ENCODE assay signal across 20 mouse cellular contexts in the genomic region with DNA sequence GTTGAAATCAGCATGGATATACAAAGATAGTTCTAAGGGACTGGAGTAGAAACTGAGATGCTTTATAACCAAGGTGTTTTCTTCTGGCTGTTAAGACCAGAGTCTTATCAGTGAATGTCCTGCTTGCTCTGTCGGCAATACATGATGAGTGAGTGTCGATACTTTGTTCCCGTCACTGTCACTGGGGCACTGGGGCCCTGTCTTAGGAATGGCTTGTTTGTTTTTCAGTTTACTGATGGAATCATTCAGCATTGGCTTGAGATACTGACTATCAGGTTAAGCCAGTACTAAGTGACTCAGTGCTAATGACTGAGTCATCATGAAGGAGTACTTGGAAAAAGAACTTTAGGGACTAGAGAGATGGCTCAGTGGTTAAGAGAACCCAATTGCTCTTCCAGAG. TPM values are rescaled to one million over a fixed set of nuclear protein-coding genes. Genes with fewer than 3 reads are reported as not detected.
DNase-seq lines count a peak whose midpoint lies in the region; ATAC-seq and TF ChIP-seq lines count a peak whose summit lies in the region.
"Had no signal": no experiment of that assay in that cellular context is flagged by ENCODE, and none has a peak within 500 bp of the region (broad histone marks: within the 10 kb centered on the region; RNA-seq: fewer than 3 reads in every experiment).

No protein-coding gene starts in this region.

- H3K36me3 ChIP-seq in stomach, embryonic 14.5 days (ENCODE audit: control insufficient read depth, insufficient read depth, low read length) = peaks cover 18% of the 10 kb centered on the region
- H3K36me3 ChIP-seq in stomach, postnatal 0 days (ENCODE audit: control insufficient read depth, insufficient read depth, low read length) = peaks cover 4% of the 10 kb centered on the region; the same call in 1 of the 2 replicates
- H3K36me3 ChIP-seq in liver, embryonic 13.5 days = peaks cover 27% of the 10 kb centered on the region
- 0 out of 2 replicates have a peak, but pooled peaks cover 3% of the 10 kb centered on the region for H3K36me3 ChIP-seq in stomach, embryonic 15.5 days
- peaks cover 31% of the 10 kb centered on the region for H3K36me3 ChIP-seq in forebrain, postnatal 0 days (ENCODE audit: insufficient read depth)
- H3K36me3 ChIP-seq in thymus, adult 2 months (ENCODE audit: control insufficient read depth, insufficient read depth, low read length) = peaks cover 13% of the 10 kb centered on the region; the same call in 1 of the 2 replicates

- 58% methylated on average over 3 of the region's 3 CpGs for WGBS in stomach, embryonic 14.5 days
- 46% methylated on average over 3 of the region's 3 CpGs for WGBS in stomach, postnatal 0 days
- WGBS in liver, embryonic 13.5 days (ENCODE audit: insufficient replicate concordance) = 16% methylated on average over 3 of the region's 3 CpGs
- WGBS in stomach, embryonic 15.5 days = 50% methylated on average over 3 of the region's 3 CpGs
- 94% methylated on average over 3 of the region's 3 CpGs for WGBS in forebrain, postnatal 0 days
- 97% methylated on average over 3 of the region's 3 CpGs for WGBS in thymus, adult 2 months

- H3K9me3 ChIP-seq in stomach, embryonic 14.5 days (ENCODE audit: control insufficient read depth, low read depth, low read length) = no peaks in the 10 kb centered on the region
- no peaks in the 10 kb centered on the region for H3K9me3 ChIP-seq in stomach, postnatal 0 days (ENCODE audit: control insufficient read depth, low read length)
- H3K9me3 ChIP-seq in liver, embryonic 13.5 days (replicated peaks) = no peaks in the 10 kb centered on the region
- no peaks in the 10 kb centered on the region for H3K9me3 ChIP-seq in stomach, embryonic 15.5 days
- no peaks in the 10 kb centered on the region for H3K9me3 ChIP-seq in forebrain, postnatal 0 days (ENCODE audit: low read length)
- H3K9me3 ChIP-seq: embryonic facial prominence, embryonic 13.5 days; hindbrain, embryonic 10.5 days; limb, embryonic 15.5 days; midbrain, embryonic 13.5 days had no signal

- H3K27ac ChIP-seq in stomach, embryonic 14.5 days (ENCODE audit: low read length) = no peak overlapping the region
- H3K27ac ChIP-seq in stomach, postnatal 0 days (replicated peaks) = no peak overlapping the region
- peak overlapping the region; percentile 80 for H3K27ac ChIP-seq in liver, embryonic 13.5 days
- H3K27ac ChIP-seq in stomach, embryonic 15.5 days = no peak overlapping the region
- H3K27ac ChIP-seq in forebrain, postnatal 0 days (ENCODE audit: low read depth, low read length) = no peak overlapping the region
- H3K27ac ChIP-seq in thymus, adult 2 months (ENCODE audit: control insufficient read depth, insufficient read depth, low read length) = no peak overlapping the region
- H3K27ac ChIP-seq: embryonic facial prominence, embryonic 13.5 days; heart, adult 2 months; hindbrain, embryonic 10.5 days; hindbrain, postnatal 0 days; limb, embryonic 15.5 days; midbrain, embryonic 13.5 days had no signal

- no peak overlapping the region for H3K4me2 ChIP-seq in stomach, embryonic 14.5 days (replicated peaks; ENCODE audit: low read depth, low read length)
- no peak overlapping the region for H3K4me2 ChIP-seq in stomach, postnatal 0 days (replicated peaks; ENCODE audit: low read depth)
- H3K4me2 ChIP-seq in liver, embryonic 13.5 days = peak overlapping the region; percentile 41
- no peak overlapping the region for H3K4me2 ChIP-seq in stomach, embryonic 15.5 days
- H3K4me2 ChIP-seq in forebrain, postnatal 0 days (ENCODE audit: low read depth) = no peak overlapping the region
- H3K4me2 ChIP-seq: embryonic facial prominence, embryonic 13.5 days; limb, embryonic 15.5 days; midbrain, embryonic 13.5 days had no signal

- TF ChIP-seq POLR2A in thymus, adult 2 months (IDR thresholded peaks at IDR 0.05; ENCODE audit: control insufficient read depth, extremely low read depth, insufficient read depth, low read length, poor library complexity) = no peak

- no peaks in the 10 kb centered on the region for H3K27me3 ChIP-seq in stomach, embryonic 14.5 days (ENCODE audit: control insufficient read depth, insufficient read depth, low read length)
- H3K27me3 ChIP-seq in stomach, postnatal 0 days (ENCODE audit: control insufficient read depth, insufficient read depth, low read length) = no peaks in the 10 kb centered on the region
- no peaks in the 10 kb centered on the region for H3K27me3 ChIP-seq in liver, embryonic 13.5 days
- H3K27me3 ChIP-seq in stomach, embryonic 15.5 days (replicated peaks) = no peaks in the 10 kb centered on the region
- H3K27me3 ChIP-seq in forebrain, postnatal 0 days (ENCODE audit: insufficient read depth, low read length) = no peaks in the 10 kb centered on the region
- no peaks in the 10 kb centered on the region for H3K27me3 ChIP-seq in thymus, adult 2 months (ENCODE audit: control insufficient read depth, insufficient read depth, low read length)
- H3K27me3 ChIP-seq: embryonic facial prominence, embryonic 13.5 days; limb, embryonic 15.5 days; midbrain, embryonic 13.5 days had no signal

- DNase-seq in stomach, postnatal 0 days (ENCODE audit: low spot score) = no peak
- DNase-seq in c-Kit-positive CD71-positive TER-119-negative erythroid progenitor cells, embryonic 14.5 days (ENCODE audit: low read depth) = peak; percentile 74
- peak; percentile 74 for DNase-seq in liver, embryonic 13.5 days
- DNase-seq in layer of hippocampus, postnatal 36 days = no peak
- no peak for DNase-seq in forebrain, postnatal 0 days
- DNase-seq in thymus, adult 2 months = no peak
- DNase-seq: B cell, adult 2 months; cerebellum, postnatal 10 days; gastrocnemius, postnatal 10 days; heart, adult 2 months; kidney, adult 11 months had no signal

- H3K9ac ChIP-seq in stomach, embryonic 14.5 days (replicated peaks; ENCODE audit: low read depth, low read length) = no peak overlapping the region
- no peak overlapping the region for H3K9ac ChIP-seq in stomach, postnatal 0 days (ENCODE audit: low read length)
- peak overlapping the region; percentile 26; the same call in 1 of the 2 replicates for H3K9ac ChIP-seq in liver, embryonic 13.5 days
- no peak overlapping the region for H3K9ac ChIP-seq in stomach, embryonic 15.5 days
- H3K9ac ChIP-seq in forebrain, postnatal 0 days = no peak overlapping the region
- H3K9ac ChIP-seq: embryonic facial prominence, embryonic 13.5 days; limb, embryonic 15.5 days; midbrain, embryonic 13.5 days had no signal

- no peak for TF ChIP-seq EP300 in stomach, postnatal 0 days (optimal IDR thresholded peaks at IDR 0.05)

- no peaks in the 10 kb centered on the region for H3K4me1 ChIP-seq in stomach, embryonic 14.5 days (ENCODE audit: control insufficient read depth, insufficient read depth, low read length)
- no peaks in the 10 kb centered on the region for H3K4me1 ChIP-seq in stomach, postnatal 0 days (replicated peaks; ENCODE audit: control insufficient read depth, insufficient read depth)
- peaks cover 49% of the 10 kb centered on the region for H3K4me1 ChIP-seq in liver, embryonic 13.5 days (replicated peaks)
- H3K4me1 ChIP-seq in stomach, embryonic 15.5 days = no peaks in the 10 kb centered on the region
- H3K4me1 ChIP-seq in forebrain, postnatal 0 days (ENCODE audit: insufficient read depth) = no peaks in the 10 kb centered on the region
- no peaks in the 10 kb centered on the region for H3K4me1 ChIP-seq in thymus, adult 2 months (replicated peaks; ENCODE audit: control insufficient read depth, insufficient read depth, low read length)
- H3K4me1 ChIP-seq: embryonic facial prominence, embryonic 13.5 days; hindbrain, embryonic 10.5 days; limb, embryonic 15.5 days; midbrain, embryonic 13.5 days had no signal

- peak; percentile 18; the same call in 1 of the 2 replicates for ATAC-seq in stomach, embryonic 14.5 days (ENCODE audit: insufficient number of reproducible peaks, insufficient read depth, low FRiP score, low read depth)
- ATAC-seq in stomach, postnatal 0 days (ENCODE audit: low FRiP score, low TSS enrichment) = no peak
- ATAC-seq in liver, embryonic 13.5 days (ENCODE audit: low read depth) = peak; percentile 97
- ATAC-seq in stomach, embryonic 15.5 days (ENCODE audit: insufficient read depth, low FRiP score, low read depth) = peak; percentile 79; the same call in 1 of the 2 replicates
- no peak for ATAC-seq in forebrain, postnatal 0 days
- ATAC-seq: hindbrain, postnatal 0 days; lung, postnatal 0 days; midbrain, embryonic 13.5 days had no signal

- H3K4me3 ChIP-seq in stomach, embryonic 14.5 days (ENCODE audit: low read depth, low read length) = no peak overlapping the region
- H3K4me3 ChIP-seq in stomach, postnatal 0 days (ENCODE audit: low read depth, low read length) = no peak overlapping the region
- H3K4me3 ChIP-seq in liver, embryonic 13.5 days (replicated peaks) = no peak overlapping the region
- H3K4me3 ChIP-seq in stomach, embryonic 15.5 days (replicated peaks) = no peak overlapping the region
- no peak overlapping the region for H3K4me3 ChIP-seq in forebrain, postnatal 0 days (ENCODE audit: low read depth, low read length)
- no peak overlapping the region for H3K4me3 ChIP-seq in thymus, adult 2 months (ENCODE audit: control insufficient read depth, insufficient read depth, low read length)
- H3K4me3 ChIP-seq: embryonic facial prominence, embryonic 13.5 days; heart, adult 2 months; hindbrain, embryonic 10.5 days; limb, embryonic 15.5 days; midbrain, embryonic 13.5 days; myocyte had no signal

- no peak for TF ChIP-seq CTCF in stomach, postnatal 0 days (IDR thresholded peaks at IDR 0.05; ENCODE audit: low read depth)
- TF ChIP-seq CTCF in forebrain, postnatal 0 days (IDR thresholded peaks at IDR 0.05; ENCODE audit: low read depth) = no peak
- no peak for TF ChIP-seq CTCF in thymus, adult 2 months (IDR thresholded peaks at IDR 0.05; ENCODE audit: borderline replicate concordance, control insufficient read depth, extremely low read depth, insufficient read depth, low read length, poor library complexity)

RNA-seq across cellular contexts. Expression of gene Ubn2, which starts 10.1 kb away (rescaled TPM):
- polyA plus RNA-seq in stomach, embryonic 14.5 days (2014; fragmentation: Nextera tagmentation; extraction: Ambion mirVana) = 22.9 and 23.6 TPM in 2 replicates
- 5.3 and 6.7 TPM in 2 replicates for polyA plus RNA-seq in stomach, postnatal 0 days (2015; fragmentation: Nextera tagmentation; extraction: Ambion mirVana)
- polyA plus RNA-seq in liver, embryonic 13.5 days (2015; fragmentation: Nextera tagmentation; extraction: Ambion mirVana) = 4.4 and 4.9 TPM in 2 replicates
- 12.1 and 12.7 TPM in 2 replicates for polyA plus RNA-seq in stomach, embryonic 15.5 days (2015; fragmentation: Nextera tagmentation; extraction: Ambion mirVana)
- total RNA-seq in layer of hippocampus, postnatal 36 days (2021) = 10 to 100 TPM; 47.2 to 52.4 TPM
- total RNA-seq in forebrain, postnatal 0 days (2014; rRNA removed) = 21.1 and 30.0 TPM in 2 replicates
- polyA plus RNA-seq in forebrain, postnatal 0 days (2015; fragmentation: Nextera tagmentation; extraction: Ambion mirVana) = 5.0 and 8.8 TPM in 2 replicates
- 16.2 and 16.6 TPM in 2 replicates for polyA plus RNA-seq in thymus, adult 2 months (2012; rRNA removed)

Comparison
In these comparisons a context has a peak if more than half of its experiments do, and no peak if none do; other contexts are left out.
1. ATAC-seq: peak in stomach, embryonic 14.5 days (single experiment), liver, embryonic 13.5 days (single experiment) and stomach, embryonic 15.5 days (single experiment); none in stomach, postnatal 0 days (single experiment) and forebrain, postnatal 0 days (single experiment).
2. DNase-seq: peak in c-Kit-positive CD71-positive TER-119-negative erythroid progenitor cells, embryonic 14.5 days (single experiment) and liver, embryonic 13.5 days (single experiment); none in stomach, postnatal 0 days (single experiment), layer of hippocampus, postnatal 36 days (0 of 2), forebrain, postnatal 0 days (single experiment) and thymus, adult 2 months (single experiment).